ENCODE assay signal across 12 mouse cellular contexts in the genomic region with DNA sequence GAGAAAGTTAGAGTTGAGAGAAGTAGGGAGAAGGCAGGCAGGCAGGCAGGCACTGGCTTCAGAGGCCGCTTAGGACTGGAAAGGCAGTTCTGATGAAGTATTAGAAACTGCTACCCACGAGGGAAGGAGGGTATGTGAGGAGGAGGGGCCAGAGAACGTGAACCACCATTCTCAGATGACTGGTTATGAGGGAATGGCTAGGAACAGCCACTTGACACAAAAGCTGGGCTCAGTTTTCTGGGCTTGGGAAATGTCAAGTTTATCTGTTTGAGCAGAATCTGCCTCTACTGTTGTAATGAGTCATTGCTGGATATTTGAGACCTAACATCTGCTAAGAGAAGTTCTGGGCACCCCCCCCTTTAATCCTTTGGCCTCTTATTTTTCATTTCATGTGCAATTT.
DNase-seq lines count a peak whose midpoint lies in the region; ATAC-seq and TF ChIP-seq lines count a peak whose summit lies in the region.
"Had no signal": no experiment of that assay in that cellular context is flagged by ENCODE, and none has a peak within 500 bp of the region (broad histone marks: within the 10 kb centered on the region; RNA-seq: fewer than 3 reads in every experiment).

No protein-coding gene starts in this region.

- 33% methylated on average over 3 of the region's 3 CpGs for WGBS in lung, adult 2 months
- 16% methylated on average over 3 of the region's 3 CpGs for WGBS in embryonic facial prominence, embryonic 14.5 days

- no peaks in the 10 kb centered on the region for H3K9me3 ChIP-seq in embryonic facial prominence, embryonic 14.5 days (ENCODE audit: control insufficient read depth, low read length)

- no peaks in the 10 kb centered on the region for H3K27me3 ChIP-seq in embryonic facial prominence, embryonic 14.5 days (replicated peaks; ENCODE audit: control insufficient read depth, insufficient read depth, low read length)
- H3K27me3 ChIP-seq: megakaryocyte, embryonic 14.5 days had no signal

- TF ChIP-seq POLR2A in lung, adult 2 months (IDR thresholded peaks at IDR 0.05; ENCODE audit: borderline replicate concordance, extremely low read depth, low read depth, low read length), result no peak

- no peak overlapping the region for H3K9ac ChIP-seq in embryonic facial prominence, embryonic 14.5 days (ENCODE audit: low read depth, low read length)

- H3K4me3 ChIP-seq in lung, adult 2 months (replicated peaks; ENCODE audit: extremely low read depth, low read depth, low read length), result no peak overlapping the region
- H3K4me3 ChIP-seq in embryonic facial prominence, embryonic 14.5 days (ENCODE audit: low read depth, low read length), result no peak overlapping the region
- H3K4me3 ChIP-seq: megakaryocyte, embryonic 14.5 days had no signal

- no peak overlapping the region for H3K27ac ChIP-seq in embryonic facial prominence, embryonic 14.5 days (replicated peaks; ENCODE audit: low read depth, low read length)

- H3K4me1 ChIP-seq in lung, adult 2 months (ENCODE audit: control insufficient read depth, insufficient read depth, low read length), result no peaks in the 10 kb centered on the region
- H3K4me1 ChIP-seq in embryonic facial prominence, embryonic 14.5 days (ENCODE audit: control insufficient read depth, insufficient read depth, low read length), result peaks cover 5% of the 10 kb centered on the region; the same call in 1 of the 2 replicates
- H3K4me1 ChIP-seq: megakaryocyte, embryonic 14.5 days had no signal

- no peak overlapping the region for H3K4me2 ChIP-seq in embryonic facial prominence, embryonic 14.5 days (ENCODE audit: low read depth, low read length)
- H3K4me2 ChIP-seq: liver, embryonic 11.5 days had no signal

- intact Hi-C loops in heart, postnatal 25 days (cut with DNase I), result no loop called here

- no peak for TF ChIP-seq CTCF in lung, adult 2 months (IDR thresholded peaks at IDR 0.05; ENCODE audit: insufficient read depth, low read length)

- ATAC-seq in embryonic facial prominence, embryonic 14.5 days (ENCODE audit: low read depth), result peak; percentile 55

- peak; percentile 35 to 36 for DNase-seq in heart, adult 9 months (ENCODE audit: low spot score in 2 of 2)
- no peak for DNase-seq in heart, postnatal 25 days (ENCODE audit: low spot score)
- DNase-seq in lung, postnatal 10 days, result peak; percentile 25
- DNase-seq in lung, adult 2 months, result no peak
- peak; percentile 56 for DNase-seq in embryonic facial prominence, embryonic 14.5 days (ENCODE audit: low spot score)
- peak; percentile 20 for DNase-seq in mesoderm, embryonic 11.5 days (ENCODE audit: low read depth, low spot score)
- no peak for DNase-seq in gastrocnemius, postnatal 10 days
- no peak for DNase-seq in left cerebral cortex, adult 18-20 months (ENCODE audit: low spot score in 2 of 2)
- DNase-seq: adrenal gland, adult 2 months; cerebellum, postnatal 14 days had no signal

- H3K36me3 ChIP-seq in embryonic facial prominence, embryonic 14.5 days (ENCODE audit: control insufficient read depth, insufficient read depth, low read length), result 0 out of 2 replicates have a peak, but pooled peaks cover 2% of the 10 kb centered on the region

Comparison
In these comparisons a context has a peak if more than half of its experiments do, and no peak if none do; other contexts are left out.
1. DNase-seq: peak in heart, adult 9 months (2 of 2), lung, postnatal 10 days (single experiment), embryonic facial prominence, embryonic 14.5 days (single experiment) and mesoderm, embryonic 11.5 days (single experiment); none in heart, postnatal 25 days (single experiment), lung, adult 2 months (single experiment), gastrocnemius, postnatal 10 days (single experiment) and left cerebral cortex, adult 18-20 months (0 of 2).